Mouse (Mus musculus): ENCODE results near the gene Sdc3. TPM values are rescaled to one million over a fixed set of nuclear protein-coding genes. Genes with fewer than 3 reads are reported as not detected.

Gene Sdc3
- total and polyA plus RNA-seq, 3 experiments = 0.01 to 15.7 (median 0.05) TPM

DNA sequence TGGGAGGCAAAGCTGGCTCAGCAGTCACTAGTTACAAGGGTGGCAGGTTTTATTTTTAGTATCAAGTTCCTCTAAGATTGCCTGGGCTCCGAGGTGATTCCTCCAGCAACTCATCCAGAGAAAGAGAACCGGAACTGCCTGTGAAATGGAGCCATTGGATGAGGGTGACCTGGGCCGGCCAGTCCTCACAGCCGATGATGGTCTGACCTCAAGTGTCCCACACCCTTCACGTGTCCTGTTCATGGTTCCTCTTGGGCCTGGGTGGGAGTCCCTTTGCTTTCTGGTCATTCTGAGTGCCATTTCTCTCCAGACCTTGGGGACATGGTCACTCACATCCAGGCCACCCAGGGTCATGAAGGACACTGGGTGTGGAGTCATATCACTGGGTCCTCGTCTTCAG lies 7.8 kb downstream of the Sdc3 start:
- Histone ChIP-seq H3K27me3 (ENCODE audit: insufficient read depth, low read length) (peaks cover 39% of the 10 kb centered on the region), H3K9me3 (replicated peaks) (no peaks in the 10 kb centered on the region), H3K4me1 (ENCODE audit: insufficient read depth, low read depth, low read length) (no peaks in the 10 kb centered on the region), H3K36me3 (replicated peaks) (no peaks in the 10 kb centered on the region), H3K4me3 (ENCODE audit: low read depth, low read length) (no peak overlapping the region)
- DNase-seq (ENCODE audit: low spot score) (no peak), ATAC-seq (ENCODE audit: extremely low read depth, insufficient number of reproducible peaks, low FRiP score, poor library complexity, severe bottlenecking) (no peak)
- TF ChIP-seq GATA1 (IDR thresholded peaks at IDR 0.05; ENCODE audit: borderline replicate concordance, low read length) (no peak), TAL1 (conservative IDR thresholded peaks at IDR 0.05; ENCODE audit: low read depth, low read length) (no peak), GATA2 (IDR thresholded peaks at IDR 0.05; ENCODE audit: borderline replicate concordance, low read depth, low read length) (no peak), POLR2AphosphoS5 (IDR thresholded peaks at IDR 0.05; ENCODE audit: insufficient replicate concordance, low read depth, low read length) (no peak), CTCF (IDR thresholded peaks at IDR 0.05; ENCODE audit: low read depth, low read length) (no peak)

DNA sequence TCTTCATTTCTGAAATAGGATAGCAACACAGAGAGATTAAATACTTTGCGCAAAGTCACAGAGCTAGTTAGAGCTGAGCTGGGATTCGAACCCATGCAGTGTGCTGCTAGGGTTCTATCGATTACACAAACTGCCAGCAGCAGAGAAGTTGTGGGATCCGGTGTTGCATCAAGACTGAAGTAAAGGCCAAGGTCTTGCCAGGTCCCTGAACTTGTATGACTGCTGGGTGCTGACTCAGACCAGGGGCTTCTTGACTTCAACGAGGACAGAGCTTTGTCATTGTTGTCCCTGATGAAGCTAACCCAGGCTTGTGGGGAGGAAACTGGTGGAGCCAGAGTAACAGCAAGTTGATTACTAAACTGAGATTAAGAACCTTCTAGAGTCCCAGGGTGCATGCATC lies 8.9 kb downstream of the Sdc3 start:
- Histone ChIP-seq H3K9me3 (replicated peaks) (no peaks in the 10 kb centered on the region), H3K4me3 (ENCODE audit: low read depth, low read length) (no peak overlapping the region), H3K27me3 (ENCODE audit: insufficient read depth, low read length) (peaks cover 33% of the 10 kb centered on the region), H3K4me1 (ENCODE audit: insufficient read depth, low read depth, low read length) (no peaks in the 10 kb centered on the region), H3K36me3 (replicated peaks) (no peaks in the 10 kb centered on the region)
- TF ChIP-seq CTCF (IDR thresholded peaks at IDR 0.05; ENCODE audit: low read depth, low read length) = no peak
- no peak for TF ChIP-seq GATA1 (IDR thresholded peaks at IDR 0.05; ENCODE audit: borderline replicate concordance, low read length)
- no peak for TF ChIP-seq POLR2AphosphoS5 (IDR thresholded peaks at IDR 0.05; ENCODE audit: insufficient replicate concordance, low read depth, low read length)
- TF ChIP-seq TAL1 (conservative IDR thresholded peaks at IDR 0.05; ENCODE audit: low read depth, low read length) = no peak
- no peak for TF ChIP-seq GATA2 (IDR thresholded peaks at IDR 0.05; ENCODE audit: borderline replicate concordance, low read depth, low read length)
- ATAC-seq (ENCODE audit: extremely low read depth, insufficient number of reproducible peaks, low FRiP score, poor library complexity, severe bottlenecking) = no peak
- no peak for DNase-seq (ENCODE audit: low spot score)

DNA sequence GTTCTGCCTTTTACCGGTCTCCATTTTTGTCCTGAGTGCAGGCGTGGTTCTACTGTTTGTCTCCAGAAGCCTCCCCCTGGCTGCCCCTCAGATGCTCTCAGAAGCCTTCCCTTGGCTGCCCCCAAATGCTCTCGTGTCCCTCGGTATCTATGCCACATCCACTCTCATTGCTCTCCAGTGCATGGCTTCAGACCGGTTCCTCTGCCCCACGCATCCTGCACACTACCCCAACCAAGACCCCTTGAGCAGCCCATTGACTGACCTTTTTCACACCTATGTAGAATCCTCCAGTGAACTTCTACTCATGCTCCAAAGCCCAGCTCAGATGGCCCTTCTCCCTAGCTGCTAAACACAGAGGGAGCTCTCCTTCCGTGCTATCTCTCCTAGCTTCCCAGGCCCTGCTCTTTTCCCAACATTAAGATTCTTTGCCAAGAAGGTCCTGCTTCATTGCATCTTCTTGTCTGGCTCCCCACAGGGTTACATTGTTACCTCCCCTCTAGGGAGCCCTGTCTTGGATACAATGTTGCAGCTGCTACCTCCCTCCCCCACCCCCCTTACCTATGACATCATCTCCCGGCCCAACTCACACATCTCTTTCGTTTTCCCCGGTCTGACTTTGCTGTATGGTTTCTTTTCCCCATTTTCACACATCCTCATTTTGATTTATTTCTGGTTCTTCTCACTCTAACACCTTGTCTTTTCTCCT lies 9.4 kb downstream of the Sdc3 start:
- Histone ChIP-seq H3K4me1 (ENCODE audit: insufficient read depth, low read depth, low read length) (no peaks in the 10 kb centered on the region), H3K36me3 (replicated peaks) (no peaks in the 10 kb centered on the region), H3K27me3 (ENCODE audit: insufficient read depth, low read length) (peaks cover 33% of the 10 kb centered on the region), H3K9me3 (replicated peaks) (no peaks in the 10 kb centered on the region), H3K4me3 (ENCODE audit: low read depth, low read length) (no peak overlapping the region)
- TF ChIP-seq GATA2 (IDR thresholded peaks at IDR 0.05; ENCODE audit: borderline replicate concordance, low read depth, low read length) = no peak
- TF ChIP-seq TAL1 (conservative IDR thresholded peaks at IDR 0.05; ENCODE audit: low read depth, low read length) = no peak
- TF ChIP-seq GATA1 (IDR thresholded peaks at IDR 0.05; ENCODE audit: borderline replicate concordance, low read length) = no peak
- no peak for TF ChIP-seq CTCF (IDR thresholded peaks at IDR 0.05; ENCODE audit: low read depth, low read length)
- no peak for TF ChIP-seq POLR2AphosphoS5 (IDR thresholded peaks at IDR 0.05; ENCODE audit: insufficient replicate concordance, low read depth, low read length)
- DNase-seq (ENCODE audit: low spot score) (no peak), ATAC-seq (ENCODE audit: extremely low read depth, insufficient number of reproducible peaks, low FRiP score, poor library complexity, severe bottlenecking) (no peak)

DNA sequence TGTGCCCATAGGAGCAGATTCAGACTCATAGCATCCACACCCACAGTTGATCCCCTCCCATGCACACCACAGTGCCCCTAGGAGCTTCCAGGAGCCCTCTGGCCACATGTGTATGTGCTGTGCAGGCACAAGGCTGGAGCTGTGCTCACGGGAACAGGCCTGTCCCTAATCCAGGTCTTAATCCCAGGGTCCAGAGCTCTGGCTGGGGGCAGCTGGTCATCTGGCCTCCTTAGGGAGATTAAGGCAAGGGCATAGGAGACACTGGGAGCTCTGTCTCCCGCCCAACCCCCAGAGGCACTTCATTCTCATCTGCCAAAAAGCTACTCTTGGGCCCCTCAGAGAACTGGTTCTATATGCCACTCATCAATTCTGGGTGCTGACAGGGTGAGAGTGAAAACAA lies 11.3 kb downstream of the Sdc3 start:
- no peak for ATAC-seq (ENCODE audit: extremely low read depth, insufficient number of reproducible peaks, low FRiP score, poor library complexity, severe bottlenecking)
- no peak for TF ChIP-seq TAL1 (conservative IDR thresholded peaks at IDR 0.05; ENCODE audit: low read depth, low read length)
- Histone ChIP-seq H3K4me1 (ENCODE audit: insufficient read depth, low read depth, low read length) (no peaks in the 10 kb centered on the region), H3K27me3 (ENCODE audit: insufficient read depth, low read length) (peaks cover 23% of the 10 kb centered on the region), H3K9me3 (replicated peaks) (no peaks in the 10 kb centered on the region), H3K4me3 (ENCODE audit: low read depth, low read length) (no peak overlapping the region), H3K36me3 (replicated peaks) (no peaks in the 10 kb centered on the region)
- DNase-seq (ENCODE audit: low spot score) = no peak

GRCm38 (mm10) chr4:130804292-130804691 lies 12.0 kb downstream of the Sdc3 start:
- Histone ChIP-seq H3K4me1 (ENCODE audit: insufficient read depth, low read depth, low read length) (no peaks in the 10 kb centered on the region), H3K36me3 (replicated peaks) (no peaks in the 10 kb centered on the region), H3K9me3 (replicated peaks) (no peaks in the 10 kb centered on the region), H3K4me3 (ENCODE audit: low read depth, low read length) (no peak overlapping the region), H3K27me3 (ENCODE audit: insufficient read depth, low read length) (peaks cover 19% of the 10 kb centered on the region)
- DNase-seq (ENCODE audit: low spot score) (no peak), ATAC-seq (ENCODE audit: extremely low read depth, insufficient number of reproducible peaks, low FRiP score, poor library complexity, severe bottlenecking) (no peak)
- no peak for TF ChIP-seq CTCF (IDR thresholded peaks at IDR 0.05; ENCODE audit: low read depth, low read length)
- TF ChIP-seq TAL1 (conservative IDR thresholded peaks at IDR 0.05; ENCODE audit: low read depth, low read length) = no peak
- no peak for TF ChIP-seq GATA2 (IDR thresholded peaks at IDR 0.05; ENCODE audit: borderline replicate concordance, low read depth, low read length)
- no peak for TF ChIP-seq GATA1 (IDR thresholded peaks at IDR 0.05; ENCODE audit: borderline replicate concordance, low read length)

- Histone ChIP-seq H3K4me3 (ENCODE audit: low read depth, low read length) (no peak overlapping the region), H3K36me3 (replicated peaks) (no peaks in the 10 kb centered on the region), H3K9me3 (replicated peaks) (no peaks in the 10 kb centered on the region), H3K4me1 (ENCODE audit: insufficient read depth, low read depth, low read length) (no peaks in the 10 kb centered on the region), H3K27me3 (ENCODE audit: insufficient read depth, low read length) (peaks cover 18% of the 10 kb centered on the region)
- no peak for TF ChIP-seq GATA1 (IDR thresholded peaks at IDR 0.05; ENCODE audit: borderline replicate concordance, low read length)
- no peak for TF ChIP-seq POLR2AphosphoS5 (IDR thresholded peaks at IDR 0.05; ENCODE audit: insufficient replicate concordance, low read depth, low read length)
- no peak for TF ChIP-seq GATA2 (IDR thresholded peaks at IDR 0.05; ENCODE audit: borderline replicate concordance, low read depth, low read length)
- TF ChIP-seq CTCF (IDR thresholded peaks at IDR 0.05; ENCODE audit: low read depth, low read length) = no peak
- TF ChIP-seq TAL1 (conservative IDR thresholded peaks at IDR 0.05; ENCODE audit: low read depth, low read length) = no peak
- ATAC-seq (ENCODE audit: extremely low read depth, insufficient number of reproducible peaks, low FRiP score, poor library complexity, severe bottlenecking) (no peak), DNase-seq (ENCODE audit: low spot score) (no peak)
These were observed 12.5 kb downstream of the Sdc3 start for GRCm38 (mm10) chr4:130804771-130805361.
